Mouse (Mus musculus): ENCODE measurements around the gene Fam19a2. TPM values are rescaled to one million over a fixed set of nuclear protein-coding genes. Genes with fewer than 3 reads are reported as not detected.

The Fam19a2 gene
- total and polyA plus RNA-seq, 2 experiments from 2014 or later: 62.9 to 134 TPM

GRCm38 (mm10) chr10:123456800-123457199 lies 193.0 kb downstream of the Fam19a2 start:
- no peak for ATAC-seq
- Histone ChIP-seq H3K9ac (no peak overlapping the region), H3K4me2 (ENCODE audit: low read depth) (no peak overlapping the region), H3K4me1 (ENCODE audit: insufficient read depth) (no peaks in the 10 kb centered on the region), H3K27ac (ENCODE audit: low read depth, low read length) (no peak overlapping the region), H3K4me3 (ENCODE audit: low read depth, low read length) (no peak overlapping the region), H3K9me3 (ENCODE audit: low read length) (no peaks in the 10 kb centered on the region), H3K27me3 (ENCODE audit: insufficient read depth, low read length) (no peaks in the 10 kb centered on the region), H3K36me3 (ENCODE audit: insufficient read depth) (no peaks in the 10 kb centered on the region)
- TF ChIP-seq CTCF (IDR thresholded peaks at IDR 0.05; ENCODE audit: low read depth): peak; percentile 69
- WGBS: 92% methylated on average over 1 of the region's 1 CpGs
- DNase-seq: peak; percentile 47

- DNase-seq (no peak), ATAC-seq (peak; percentile 53; the same call in 1 of the 2 replicates)
- no peak overlapping the region for H3K4me3 ChIP-seq (ENCODE audit: low read depth, low read length)
- H3K4me2 ChIP-seq (ENCODE audit: low read depth): no peak overlapping the region
- no peaks in the 10 kb centered on the region for H3K27me3 ChIP-seq (ENCODE audit: insufficient read depth, low read length)
- no peaks in the 10 kb centered on the region for H3K36me3 ChIP-seq (ENCODE audit: insufficient read depth)
- 17% methylated on average over 5 of the region's 5 CpGs for WGBS
- no peak overlapping the region for H3K9ac ChIP-seq
- no peaks in the 10 kb centered on the region for H3K4me1 ChIP-seq (ENCODE audit: insufficient read depth)
- TF ChIP-seq CTCF (IDR thresholded peaks at IDR 0.05; ENCODE audit: low read depth): no peak
- H3K27ac ChIP-seq (ENCODE audit: low read depth, low read length): no peak overlapping the region
- H3K9me3 ChIP-seq (ENCODE audit: low read length): no peaks in the 10 kb centered on the region
Measured at GRCm38 (mm10) chr10:123460466-123460865, 196.7 kb downstream of the Fam19a2 start.

GRCm38 (mm10) chr10:123462305-123462704 lies 198.5 kb downstream of the Fam19a2 start:
- Histone ChIP-seq H3K9ac (no peak overlapping the region), H3K36me3 (ENCODE audit: insufficient read depth) (no peaks in the 10 kb centered on the region), H3K4me3 (ENCODE audit: low read depth, low read length) (no peak overlapping the region), H3K27ac (ENCODE audit: low read depth, low read length) (no peak overlapping the region), H3K9me3 (ENCODE audit: low read length) (no peaks in the 10 kb centered on the region), H3K27me3 (ENCODE audit: insufficient read depth, low read length) (no peaks in the 10 kb centered on the region), H3K4me1 (ENCODE audit: insufficient read depth) (no peaks in the 10 kb centered on the region), H3K4me2 (ENCODE audit: low read depth) (no peak overlapping the region)
- no peak for DNase-seq
- TF ChIP-seq CTCF (IDR thresholded peaks at IDR 0.05; ENCODE audit: low read depth): no peak
- no peak for ATAC-seq
- WGBS: 98% methylated on average over 3 of the region's 3 CpGs

GRCm38 (mm10) chr10:123514749-123515148 lies 251.0 kb downstream of the Fam19a2 start:
- Histone ChIP-seq H3K4me3 (ENCODE audit: low read depth, low read length) (no peak overlapping the region), H3K27ac (ENCODE audit: low read depth, low read length) (no peak overlapping the region), H3K9ac (no peak overlapping the region), H3K4me2 (ENCODE audit: low read depth) (no peak overlapping the region), H3K27me3 (ENCODE audit: insufficient read depth, low read length) (no peaks in the 10 kb centered on the region), H3K4me1 (ENCODE audit: insufficient read depth) (no peaks in the 10 kb centered on the region), H3K36me3 (ENCODE audit: insufficient read depth) (no peaks in the 10 kb centered on the region), H3K9me3 (ENCODE audit: low read length) (no peaks in the 10 kb centered on the region)
- ATAC-seq (no peak), DNase-seq (no peak)
- TF ChIP-seq CTCF (IDR thresholded peaks at IDR 0.05; ENCODE audit: low read depth): no peak
- WGBS: 94% methylated on average over 3 of the region's 3 CpGs

- Histone ChIP-seq H3K4me3 (ENCODE audit: low read depth, low read length) (no peak overlapping the region), H3K9me3 (ENCODE audit: low read length) (peaks cover 8% of the 10 kb centered on the region; the same call in 1 of the 2 replicates), H3K36me3 (ENCODE audit: insufficient read depth) (no peaks in the 10 kb centered on the region), H3K4me1 (ENCODE audit: insufficient read depth) (no peaks in the 10 kb centered on the region), H3K9ac (no peak overlapping the region), H3K4me2 (ENCODE audit: low read depth) (no peak overlapping the region), H3K27ac (ENCODE audit: low read depth, low read length) (no peak overlapping the region), H3K27me3 (ENCODE audit: insufficient read depth, low read length) (no peaks in the 10 kb centered on the region)
- whole genome bisulfite sequencing: 54% methylated on average over 2 of the region's 2 CpGs
- ATAC-seq: no peak
- TF ChIP-seq CTCF (IDR thresholded peaks at IDR 0.05; ENCODE audit: low read depth): no peak
- DNase-seq: no peak
Measured at GRCm38 (mm10) chr10:123520613-123521012, 256.8 kb downstream of the Fam19a2 start.

- Histone ChIP-seq H3K4me2 (ENCODE audit: low read depth) (no peak overlapping the region), H3K9me3 (ENCODE audit: low read length) (peaks cover 8% of the 10 kb centered on the region; the same call in 1 of the 2 replicates), H3K36me3 (ENCODE audit: insufficient read depth) (no peaks in the 10 kb centered on the region), H3K4me3 (ENCODE audit: low read depth, low read length) (no peak overlapping the region), H3K9ac (no peak overlapping the region), H3K27me3 (ENCODE audit: insufficient read depth, low read length) (no peaks in the 10 kb centered on the region), H3K27ac (ENCODE audit: low read depth, low read length) (no peak overlapping the region), H3K4me1 (ENCODE audit: insufficient read depth) (no peaks in the 10 kb centered on the region)
- no peak for ATAC-seq
- no peak for TF ChIP-seq CTCF (IDR thresholded peaks at IDR 0.05; ENCODE audit: low read depth)
- 92% methylated on average over 6 of the region's 6 CpGs for WGBS
- no peak for DNase-seq
Measured at GRCm38 (mm10) chr10:123521203-123521602, 257.4 kb downstream of the Fam19a2 start.

- DNase-seq (no peak), ATAC-seq (no peak)
- no peak overlapping the region for H3K9ac ChIP-seq
- 44% methylated on average over 5 of the region's 5 CpGs for WGBS
- H3K9me3 ChIP-seq (ENCODE audit: low read length): peaks cover 8% of the 10 kb centered on the region; the same call in 1 of the 2 replicates
- no peaks in the 10 kb centered on the region for H3K36me3 ChIP-seq (ENCODE audit: insufficient read depth)
- no peaks in the 10 kb centered on the region for H3K4me1 ChIP-seq (ENCODE audit: insufficient read depth)
- TF ChIP-seq CTCF (IDR thresholded peaks at IDR 0.05; ENCODE audit: low read depth): no peak
- no peak overlapping the region for H3K4me3 ChIP-seq (ENCODE audit: low read depth, low read length)
- H3K27me3 ChIP-seq (ENCODE audit: insufficient read depth, low read length): no peaks in the 10 kb centered on the region
- no peak overlapping the region for H3K27ac ChIP-seq (ENCODE audit: low read depth, low read length)
- H3K4me2 ChIP-seq (ENCODE audit: low read depth): no peak overlapping the region
Measured at GRCm38 (mm10) chr10:123525424-123525823, 261.6 kb downstream of the Fam19a2 start.
